Mouse (Mus musculus) CH12.LX (cell line): Measurements from ENCODE around the gene 1700016K19Rik. TPM values are rescaled to one million over a fixed set of nuclear protein-coding genes. Genes with fewer than 3 reads are reported as not detected.

ENCODE experiments used
- DNase-seq: peaks from one replicate; pipeline ENCODE4 v3.0.0-alpha.2; 2013; ENCODE audit errors: extremely low read depth
- H3K27ac ChIP-seq: 2 replicates; pipeline ENCODE4 v1.5.1; 2012; ENCODE audit warnings: low read depth, mild to moderate bottlenecking, control low read depth, moderate library complexity; ENCODE audit not compliant: insufficient read depth
- H3K27me3 ChIP-seq: replicated peaks from 2 replicates; pipeline ENCODE3; 2012; ENCODE audit warnings: inconsistent platforms
- H3K36me3 ChIP-seq, 2 experiments: replicated peaks in 1 of 2; 2 replicates each; pipeline versions ENCODE3 to v1.6.1; 2012; ENCODE audit warnings: inconsistent platforms in 1 of 2, low read length in 1 of 2, mild to moderate bottlenecking in 1 of 2, mixed read lengths in 1 of 2, moderate library complexity in 1 of 2; ENCODE audit not compliant: control insufficient read depth in 1 of 2, insufficient read depth in 1 of 2
- H3K4me1 ChIP-seq, 2 experiments: 2 replicates each; pipeline ENCODE4 v1.6.1; 2012; ENCODE audit warnings: inconsistent platforms in 1 of 2, moderate library complexity in 1 of 2; ENCODE audit not compliant: insufficient read depth in 2 of 2, control insufficient read depth in 1 of 2
- H3K4me2 ChIP-seq: 2 replicates; pipeline ENCODE4 v1.6.1; 2012; ENCODE audit warnings: low read depth, mild to moderate bottlenecking, control low read depth; ENCODE audit not compliant: poor library complexity, insufficient read depth, severe bottlenecking
- H3K4me3 ChIP-seq, 3 experiments: fragments of 150-350 bp in 1 of 3; sonication (generic) in 1 of 3; replicated peaks in 1 of 3; 2 replicates each; pipeline versions ENCODE3 to v1.5.1; 2011 to 2012; ENCODE audit warnings: low read depth in 2 of 3, low read length in 2 of 3, mild to moderate bottlenecking in 2 of 3, moderate library complexity in 2 of 3, control low read depth in 1 of 3, improper control_type of control experiment in 1 of 3, inconsistent platforms in 1 of 3, mixed read lengths in 1 of 3; ENCODE audit not compliant: poor library complexity in 1 of 3
- H3K79me2 ChIP-seq: replicated peaks from 2 replicates; pipeline ENCODE4 v1.6.1; 2012; ENCODE audit warnings: mild to moderate bottlenecking, moderate library complexity; ENCODE audit not compliant: control insufficient read depth, poor library complexity, insufficient read depth, severe bottlenecking; ENCODE audit errors: extremely low read depth
- H3K9ac ChIP-seq: 2 replicates; pipeline ENCODE4 v1.6.1; 2012; ENCODE audit warnings: low read depth, mild to moderate bottlenecking, control low read depth, moderate library complexity; ENCODE audit not compliant: insufficient read depth
- H3K9me3 ChIP-seq: replicated peaks from 2 replicates; pipeline ENCODE3; 2012; ENCODE audit warnings: low read length, inconsistent platforms, mixed read lengths
- BHLHE40 ChIP-seq: IDR thresholded peaks from 2 replicates; pipeline ENCODE4 v1.6.1; 2011; ENCODE audit warnings: mild to moderate bottlenecking, low read depth, low read length, improper control_type of control experiment
- CHD1 ChIP-seq: IDR thresholded peaks from 2 replicates; pipeline ENCODE4 v1.6.1; 2012; ENCODE audit warnings: low read depth, low read length, improper control_type of control experiment, inconsistent platforms
- CHD2 ChIP-seq: IDR thresholded peaks from 2 replicates; pipeline ENCODE4 v1.6.1; 2011; ENCODE audit warnings: low read length, improper control_type of control experiment
- E2F4 ChIP-seq: IDR thresholded peaks from 2 replicates; pipeline ENCODE4 v1.6.1; 2011; ENCODE audit warnings: low read depth, low read length, improper control_type of control experiment; ENCODE audit not compliant: insufficient replicate concordance
- ETS1 ChIP-seq: conservative IDR thresholded peaks from 2 replicates; pipeline ENCODE4 v1.6.1; 2012; ENCODE audit warnings: low read depth, mild to moderate bottlenecking, inconsistent platforms, low read length, improper control_type of control experiment, moderate library complexity
- HCFC1 ChIP-seq: IDR thresholded peaks from 2 replicates; pipeline ENCODE4 v1.6.1; 2012; ENCODE audit warnings: low read depth, mild to moderate bottlenecking, inconsistent platforms, low read length, improper control_type of control experiment
- IRF4 ChIP-seq: IDR thresholded peaks from 2 replicates; pipeline ENCODE4 v1.6.1; 2014; ENCODE audit warnings: low read depth, mild to moderate bottlenecking, inconsistent platforms, low read length, improper control_type of control experiment
- JUN ChIP-seq: IDR thresholded peaks from 2 replicates; pipeline ENCODE4 v1.6.1; 2011; ENCODE audit warnings: low read depth, mild to moderate bottlenecking, low read length, improper control_type of control experiment, moderate library complexity; ENCODE audit not compliant: insufficient read depth
- JUND ChIP-seq: conservative IDR thresholded peaks from 2 replicates; pipeline ENCODE4 v1.6.1; 2011; ENCODE audit warnings: low read depth, low read length, improper control_type of control experiment
- KAT2A ChIP-seq: IDR thresholded peaks from 2 replicates; pipeline ENCODE4 v1.6.1; 2012; ENCODE audit warnings: low read length, improper control_type of control experiment, inconsistent platforms; ENCODE audit not compliant: insufficient replicate concordance
- MAFK ChIP-seq: IDR thresholded peaks from 2 replicates; pipeline ENCODE4 v1.6.1; 2011; ENCODE audit warnings: low read length, improper control_type of control experiment; ENCODE audit not compliant: insufficient replicate concordance
- MAX ChIP-seq: IDR thresholded peaks from 2 replicates; pipeline ENCODE4 v1.6.1; 2011; ENCODE audit warnings: low read length, improper control_type of control experiment
- MAZ ChIP-seq: IDR thresholded peaks from 2 replicates; pipeline ENCODE4 v1.6.1; 2012; ENCODE audit warnings: low read depth, mild to moderate bottlenecking, inconsistent platforms, low read length, improper control_type of control experiment, moderate library complexity
- MEF2A ChIP-seq: IDR thresholded peaks from 2 replicates; pipeline ENCODE4 v1.6.1; 2014; ENCODE audit warnings: low read depth, mild to moderate bottlenecking, inconsistent platforms, low read length, improper control_type of control experiment, borderline replicate concordance
- MXI1 ChIP-seq: IDR thresholded peaks from 2 replicates; pipeline ENCODE4 v1.6.1; 2011; ENCODE audit warnings: mild to moderate bottlenecking, low read depth, low read length, improper control_type of control experiment
- MYC ChIP-seq: IDR thresholded peaks from 2 replicates; pipeline ENCODE4 v1.6.1; 2011; ENCODE audit warnings: low read depth, mild to moderate bottlenecking, improper control_type of control experiment, low read length
- NELFE ChIP-seq: IDR thresholded peaks from 2 replicates; pipeline ENCODE4 v1.6.1; 2011; ENCODE audit warnings: low read depth, low read length, improper control_type of control experiment
- NRF1 ChIP-seq: IDR thresholded peaks from 2 replicates; pipeline ENCODE4 v1.6.1; 2014; ENCODE audit warnings: low read depth, mild to moderate bottlenecking, inconsistent platforms, low read length, improper control_type of control experiment, moderate library complexity
- RAD21 ChIP-seq: IDR thresholded peaks from 2 replicates; pipeline ENCODE4 v1.6.1; 2011; ENCODE audit warnings: low read depth, mild to moderate bottlenecking, low read length, improper control_type of control experiment, moderate library complexity
- RCOR1 ChIP-seq: conservative IDR thresholded peaks from 2 replicates; pipeline ENCODE4 v1.6.1; 2012; ENCODE audit warnings: low read depth, mild to moderate bottlenecking, inconsistent platforms, low read length, improper control_type of control experiment
- SMC3 ChIP-seq: IDR thresholded peaks from 2 replicates; pipeline ENCODE4 v1.6.1; 2011; ENCODE audit warnings: low read depth, low read length, improper control_type of control experiment
- TBP ChIP-seq: conservative IDR thresholded peaks from 2 replicates; pipeline ENCODE4 v1.6.1; 2011; ENCODE audit warnings: low read depth, low read length, improper control_type of control experiment
- TCF12 ChIP-seq: IDR thresholded peaks from 2 replicates; pipeline ENCODE4 v1.6.1; 2014; ENCODE audit warnings: low read depth, mild to moderate bottlenecking, inconsistent platforms, low read length, improper control_type of control experiment
- USF1 ChIP-seq: IDR thresholded peaks from 2 replicates; pipeline ENCODE4 v1.6.1; 2014; ENCODE audit warnings: low read depth, mild to moderate bottlenecking, inconsistent platforms, low read length, improper control_type of control experiment
- ZC3H11A ChIP-seq: IDR thresholded peaks from 2 replicates; pipeline ENCODE4 v1.6.1; 2012; ENCODE audit warnings: low read depth, mild to moderate bottlenecking, inconsistent platforms, low read length, improper control_type of control experiment
- ZKSCAN1 ChIP-seq: IDR thresholded peaks from 2 replicates; pipeline ENCODE4 v1.6.1; 2012; ENCODE audit warnings: low read depth, inconsistent platforms, low read length, improper control_type of control experiment, borderline replicate concordance
- ZMIZ1 ChIP-seq: IDR thresholded peaks from 2 replicates; pipeline ENCODE4 v1.6.1; 2012; ENCODE audit warnings: low read depth, mild to moderate bottlenecking, inconsistent platforms, low read length, improper control_type of control experiment
- ZNF384 ChIP-seq: IDR thresholded peaks from 2 replicates; pipeline ENCODE4 v1.6.1; 2012; ENCODE audit warnings: low read depth, low read length, improper control_type of control experiment, inconsistent platforms
- dilution Hi-C: fragments of 300-500 bp; cut with MboI; formaldehyde crosslinking; loops from 2 replicates; pipeline ENCODE4 v1.14.3; 2020; ENCODE audit warnings: low sequenced_read_pairs; ENCODE audit not compliant: extremely low pct_unique_long_range_greater_than_20kb, extremely low pct_ligation_motif_present
- in situ Hi-C: fragments of 300-500 bp; cut with MboI; formaldehyde crosslinking; loops from 3 replicates; pipeline ENCODE4 v1.14.3; 2019; ENCODE audit warnings: low sequenced_read_pairs, low pct_ligation_motif_present, low pct_unique_long_range_greater_than_20kb, mixed read lengths
- polyA plus RNA-seq: library from polyadenylated mRNA; unstranded; fragments of >175 nt; gene quantifications from 2 replicates; pipeline ENCODE4 v1.2.1, GENCODE M21; 2012; ENCODE audit warnings: low read depth; ENCODE audit not compliant: insufficient read length
- total RNA-seq, 2 experiments: library from RNA; depleted of rRNA; stranded (reverse); fragments of 300-350 nt in 1 of 2; fragments of >200 nt in 1 of 2; gene quantifications; 2 replicates each; pipeline ENCODE4 v1.2.3; 2012 to 2014

The 1700016K19Rik gene
- total and polyA plus RNA-seq, 3 experiments, result 0.76 TPM; not detected in 2

- H3K27me3 ChIP-seq, result peaks cover 9% of the 10 kb centered on the region
- no peak overlapping the region for H3K4me2 ChIP-seq
- H3K9me3 ChIP-seq, result no peaks in the 10 kb centered on the region
- H3K4me3 ChIP-seq, result no peak overlapping the region
- peaks cover 0 to 3% of the 10 kb centered on the region in 2 experiments; a peak in 1 of 4 replicates for H3K4me1 ChIP-seq
- no peaks in the 10 kb centered on the region for H3K36me3 ChIP-seq
- no peak for DNase-seq
- no peak overlapping the region for H3K27ac ChIP-seq
- TF ChIP-seq MAZ, result no peak
- no peak for TF ChIP-seq SMC3
- no peak for TF ChIP-seq MYC
- TF ChIP-seq ZMIZ1, result no peak
- no peak for TF ChIP-seq HCFC1
- no peak for TF ChIP-seq ZC3H11A
- no peak for TF ChIP-seq MAFK
- TF ChIP-seq JUN, result no peak
- no peak for TF ChIP-seq MXI1
- no peak for TF ChIP-seq ZKSCAN1
- no peak for TF ChIP-seq TCF12
- no peak for TF ChIP-seq NRF1
- no peak for TF ChIP-seq KAT2A
- no peak for TF ChIP-seq E2F4
- TF ChIP-seq MEF2A, result no peak
- no peak for TF ChIP-seq CHD1
- H3K9ac ChIP-seq, result no peak overlapping the region
- H3K79me2 ChIP-seq, result no peaks in the 10 kb centered on the region
- dilution Hi-C loops, result no loop called here
- in situ Hi-C loops, result no loop called here
Observed at GRCm38 (mm10) chr11:76009101-76009500, 9.4 kb downstream of the 1700016K19Rik start.

DNA sequence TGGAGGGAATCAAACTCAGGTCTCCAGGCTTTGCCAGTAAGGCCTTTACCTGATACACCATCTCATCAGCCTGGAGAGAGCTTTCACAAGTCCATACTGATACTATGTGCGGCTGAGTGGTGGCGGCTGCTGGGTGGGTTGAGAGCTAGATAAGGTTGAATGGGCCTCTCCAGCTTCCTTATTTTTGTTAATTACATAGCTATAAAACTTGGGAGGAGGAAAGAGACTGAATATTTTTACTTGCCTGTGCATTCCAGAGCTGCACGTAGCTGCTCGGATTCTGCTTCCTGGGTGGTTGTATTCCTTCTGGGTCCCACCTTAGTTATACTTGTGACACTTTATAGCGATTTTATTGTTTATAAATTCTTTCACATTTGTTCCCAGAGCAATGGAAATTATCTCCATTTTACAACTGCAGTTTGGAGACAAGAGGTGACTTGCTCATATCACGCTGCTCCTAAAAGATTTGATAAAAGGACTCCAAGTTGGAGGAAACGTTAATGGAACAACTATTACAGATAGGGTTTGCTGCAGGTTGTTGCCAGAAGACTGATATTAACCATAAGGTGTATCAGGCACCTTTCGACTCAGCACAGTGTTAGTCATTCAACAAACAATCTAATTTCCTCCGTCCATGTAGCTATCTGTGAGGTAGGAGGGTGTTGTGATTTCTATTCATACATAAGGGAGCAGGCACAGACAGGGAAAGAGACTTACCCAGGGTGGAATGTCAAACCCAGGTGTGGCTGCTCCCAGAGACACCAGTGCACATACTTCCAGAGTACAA is 11.3 kb downstream of the 1700016K19Rik start:
- TF ChIP-seq ZNF384, result no peak
- TF ChIP-seq SMC3, result no peak
- TF ChIP-seq RCOR1, result no peak
- no peak for TF ChIP-seq MAX
- TF ChIP-seq MAZ, result no peak
- TF ChIP-seq HCFC1, result no peak
- TF ChIP-seq CHD2, result no peak
- no peak for TF ChIP-seq NELFE
- TF ChIP-seq USF1, result no peak
- no peak for TF ChIP-seq JUN
- TF ChIP-seq ZC3H11A, result no peak
- no peak for TF ChIP-seq JUND
- TF ChIP-seq RAD21, result no peak
- TF ChIP-seq TBP, result no peak
- TF ChIP-seq IRF4, result no peak
- no peak for TF ChIP-seq ETS1
- TF ChIP-seq BHLHE40, result no peak
- TF ChIP-seq TCF12, result no peak
- H3K27ac ChIP-seq, result no peak overlapping the region

More for the DNA sequence above, 11.3 kb downstream of the 1700016K19Rik start:
- H3K27me3 ChIP-seq, result peaks cover 8% of the 10 kb centered on the region
- no peak overlapping the region for H3K9ac ChIP-seq
- dilution Hi-C loops (no loop called here), in situ Hi-C loops (no loop called here)
- H3K4me3 ChIP-seq, result no peak overlapping the region
- no peaks in the 10 kb centered on the region for H3K79me2 ChIP-seq
- H3K4me1 ChIP-seq, result peaks cover 0 to 3% of the 10 kb centered on the region in 2 experiments; a peak in 1 of 4 replicates
- no peaks in the 10 kb centered on the region for H3K9me3 ChIP-seq
- DNase-seq, result no peak
- no peaks in the 10 kb centered on the region for H3K36me3 ChIP-seq
- H3K4me2 ChIP-seq, result no peak overlapping the region
